Mouse (Mus musculus) cerebellum, adult 2 months (tissue): ENCODE measurements at regions not wholly inside any gene's neighbourhood (a gene's known extent, or its start where the extent isn't known, plus 50 kb on each side); places are given as distances from the start of the nearest gene placed in this dataset.

Experiments used
- CTCF ChIP-seq: fragments of 200-500 bp; IDR thresholded peaks from 2 replicates; pipeline ENCODE4 v1.5.1; 2011; ENCODE audit warnings: low read depth, mild to moderate bottlenecking, control low read depth, low read length, moderate library complexity, borderline replicate concordance; ENCODE audit not compliant: insufficient read depth
- POLR2A ChIP-seq: fragments of 200-500 bp; IDR thresholded peaks from 2 replicates; pipeline ENCODE4 v1.6.1; 2011; ENCODE audit warnings: low read length, control low read depth, borderline replicate concordance; ENCODE audit not compliant: insufficient read depth

DNA sequence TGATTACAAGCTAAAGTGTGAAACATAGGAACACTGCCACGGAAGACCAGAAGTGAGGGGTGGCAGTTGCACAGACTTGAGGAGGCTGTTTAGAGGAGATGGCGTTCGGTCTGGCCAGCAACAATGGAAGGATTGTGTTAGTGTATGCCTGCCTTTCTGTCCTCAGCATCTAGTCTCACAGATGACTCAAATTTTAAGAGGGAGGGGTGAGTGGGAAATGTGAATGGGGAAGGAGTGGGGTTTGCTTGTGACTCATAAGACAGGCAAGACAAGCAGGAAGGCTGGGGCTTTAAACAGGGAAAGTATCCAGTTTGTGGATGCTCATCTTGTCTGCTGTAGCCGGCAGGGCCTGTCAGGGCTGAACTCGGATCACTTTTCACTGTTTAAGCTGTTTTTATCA, 200.3 kb downstream of the Ets1 start:
- TF ChIP-seq POLR2A (no peak), CTCF (no peak)
